Mouse (Mus musculus) B cell, adult 2 months (primary cell): ENCODE results near the gene Proser2.
A peak's percentile ranks its signal among the peaks of the same experiment; 100 is the strongest.

Source experiments
- DNase-seq, 2 experiments: peaks; one replicate each; pipeline ENCODE4 v3.0.0; 2022

Gene Proser2

GRCm38 (mm10) chr2:6129555-6130355 is at the start of gene Proser2:
Proser2 (minus strand) TSS chr2:6130211.
- peak; percentile 3 to 9 for DNase-seq

GRCm38 (mm10) chr2:6179749-6180117 is 49.7 kb upstream of the Proser2 start:
- no peak for DNase-seq

GRCm38 (mm10) chr2:6178901-6179748 is 49.1 kb upstream of the Proser2 start:
- no peak for DNase-seq

- DNase-seq = no peak
Measured at GRCm38 (mm10) chr2:6173013-6173412, 43.0 kb upstream of the Proser2 start.

DNA sequence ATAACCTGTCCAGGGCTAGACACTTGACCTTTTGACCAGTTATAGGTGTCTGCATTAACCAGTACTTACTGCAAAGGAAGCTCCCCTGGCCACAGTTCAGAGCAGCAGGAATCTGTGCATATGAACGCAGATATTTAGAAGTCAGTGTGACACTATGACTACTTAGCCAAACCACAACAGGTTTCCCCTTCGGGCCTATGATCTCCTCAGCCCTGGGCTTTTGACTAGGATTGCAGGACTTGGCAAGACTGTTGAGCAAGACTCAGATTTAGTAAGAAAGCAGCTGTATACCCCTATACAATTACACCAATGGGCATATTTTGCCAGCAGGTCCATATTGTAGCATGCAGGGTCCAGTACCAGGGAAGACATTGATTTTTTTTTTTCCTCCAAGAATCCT is 38.5 kb upstream of the Proser2 start:
- no peak for DNase-seq

- peak; percentile 71 to 74 for DNase-seq
Measured at GRCm38 (mm10) chr2:6167843-6168558, 38.0 kb upstream of the Proser2 start.

- no peak for DNase-seq
Measured at GRCm38 (mm10) chr2:6165771-6166170, 35.8 kb upstream of the Proser2 start.

DNA sequence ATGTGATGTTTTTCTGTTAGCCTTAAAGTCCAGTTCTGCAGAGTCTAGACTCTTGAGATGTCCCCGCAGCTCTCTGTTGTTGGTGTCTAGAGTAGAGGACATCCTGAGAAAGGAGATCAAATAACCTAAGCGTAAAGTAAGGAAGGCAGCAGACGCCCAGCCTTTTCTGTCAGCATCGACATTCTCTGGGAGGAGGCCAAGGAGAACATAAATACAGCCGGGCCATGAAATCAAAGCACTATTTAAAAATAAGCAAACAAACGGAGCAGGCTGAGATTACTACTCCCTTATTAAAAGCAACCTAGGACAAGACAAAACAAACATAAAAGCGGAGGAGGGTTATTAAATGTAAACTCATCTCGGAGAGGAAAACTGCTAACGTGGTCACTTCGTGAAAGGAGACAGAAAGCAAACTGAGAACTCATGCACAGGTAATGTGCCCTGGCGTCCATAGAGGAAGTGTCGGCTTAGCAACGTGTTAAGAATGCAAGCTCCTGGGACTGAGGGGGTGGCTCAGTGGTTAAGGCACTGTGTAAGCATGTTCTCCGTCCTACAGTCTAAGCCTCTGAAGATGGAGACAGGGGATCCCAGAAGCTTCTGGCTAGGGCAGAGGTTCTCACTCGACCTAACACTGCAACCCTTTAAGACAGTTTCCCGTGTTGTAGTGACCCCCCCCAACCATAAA is 34.7 kb upstream of the Proser2 start:
- no peak for DNase-seq

GRCm38 (mm10) chr2:6162366-6163040 is 32.5 kb upstream of the Proser2 start:
- DNase-seq = no peak

- DNase-seq = no peak
Measured at GRCm38 (mm10) chr2:6159735-6160134, 29.7 kb upstream of the Proser2 start.

DNA sequence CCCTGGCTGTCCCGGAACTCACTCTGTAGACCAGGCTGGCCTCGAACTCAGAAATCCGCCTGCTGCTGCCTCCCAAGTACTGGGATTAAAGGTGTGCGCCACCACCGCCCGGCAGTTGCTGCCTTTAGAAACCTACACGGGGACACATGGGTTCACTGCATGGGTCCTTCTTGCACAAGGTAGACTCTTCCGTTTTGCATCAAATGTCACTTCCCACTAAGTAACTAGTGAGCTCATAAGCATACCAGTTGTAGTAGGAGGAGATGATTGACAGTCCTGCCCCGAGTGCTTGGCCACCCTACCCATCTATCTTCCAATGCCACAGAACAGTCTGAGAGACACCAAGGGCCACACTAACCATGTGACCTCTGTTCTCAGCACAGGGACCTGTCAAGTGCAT is 29.2 kb upstream of the Proser2 start:
- DNase-seq = no peak

GRCm38 (mm10) chr2:6157635-6158034 is 27.6 kb upstream of the Proser2 start:
- DNase-seq = no peak

DNA sequence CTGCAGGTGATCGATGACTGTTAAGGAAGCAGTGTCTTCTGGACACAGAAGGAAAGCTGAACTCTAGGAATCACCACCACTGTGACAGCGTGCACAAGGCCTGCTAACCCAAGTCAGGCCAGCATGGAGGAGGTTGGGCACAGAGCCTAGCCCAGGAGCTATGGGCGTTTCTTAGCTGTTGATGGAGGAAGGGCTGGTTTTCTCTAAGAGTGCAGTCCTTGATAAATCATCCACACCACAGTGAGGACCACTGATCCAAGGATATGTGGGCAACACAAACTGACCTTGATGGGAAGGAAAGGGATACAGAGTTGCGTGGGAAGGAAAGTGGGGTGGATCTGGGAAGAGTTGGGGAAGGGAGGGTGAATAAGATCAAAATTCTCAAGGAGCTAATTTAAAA is 27.2 kb upstream of the Proser2 start:
- no peak for DNase-seq

DNA sequence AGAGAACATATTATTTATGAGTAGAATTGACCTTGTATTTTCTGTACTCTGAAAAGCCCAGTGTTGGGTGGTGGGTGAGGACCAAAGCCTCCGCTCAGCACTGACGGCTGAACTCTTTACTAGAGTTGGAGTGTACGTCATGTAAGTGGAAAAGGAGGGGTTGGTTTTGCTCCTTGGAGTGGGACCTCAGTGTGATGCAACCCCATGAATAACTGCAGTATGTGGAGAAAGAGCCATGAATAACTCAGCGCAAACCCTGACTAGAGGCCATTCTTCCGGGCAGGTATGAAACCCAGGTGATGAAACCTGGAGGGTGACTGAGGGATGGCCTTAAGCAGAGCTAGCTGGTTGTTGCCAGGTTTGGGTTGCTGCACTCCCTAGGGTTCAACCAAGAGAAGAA is 19.8 kb upstream of the Proser2 start:
- DNase-seq = no peak

- DNase-seq = no peak
Measured at GRCm38 (mm10) chr2:6146901-6147300, 16.9 kb upstream of the Proser2 start.

- DNase-seq = no peak
Measured at GRCm38 (mm10) chr2:6146257-6146656, 16.2 kb upstream of the Proser2 start.

GRCm38 (mm10) chr2:6145611-6146010 is 15.6 kb upstream of the Proser2 start:
- DNase-seq = no peak

DNA sequence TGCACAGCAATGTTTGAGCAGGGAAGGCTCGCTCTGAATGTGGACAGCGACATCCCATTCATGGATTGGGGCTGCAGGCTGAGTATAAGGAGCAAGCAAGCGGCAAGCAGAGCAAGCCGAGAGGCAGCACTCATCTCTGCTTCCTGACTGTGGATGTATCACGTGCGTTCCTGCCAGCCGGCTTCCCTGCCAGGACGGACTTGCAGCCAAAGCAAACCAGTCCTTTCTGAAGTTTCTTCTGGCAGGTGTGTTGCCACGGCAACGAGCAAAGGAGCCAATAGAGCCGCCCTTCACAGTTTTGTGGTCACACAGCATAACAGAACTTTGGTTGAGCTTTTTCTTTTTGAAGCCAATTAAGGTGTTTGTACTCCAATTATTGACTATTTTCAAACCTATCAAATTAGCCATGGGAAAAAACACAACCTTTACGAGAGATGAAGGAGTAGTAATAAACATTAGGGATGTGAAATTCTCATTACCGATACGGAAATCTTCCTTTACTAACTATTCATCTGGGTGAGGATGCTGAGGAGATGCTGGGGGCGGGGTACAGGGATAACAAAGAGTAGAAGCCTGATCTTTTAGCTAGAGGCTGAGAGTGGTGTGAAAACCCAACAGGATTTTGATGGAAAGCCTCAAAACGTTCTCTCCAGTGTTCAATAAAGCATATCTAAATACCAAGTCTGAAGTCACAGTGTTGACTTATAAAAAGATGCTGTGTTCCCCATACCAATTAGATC is 13.1 kb upstream of the Proser2 start:
- DNase-seq = no peak

- no peak for DNase-seq
Measured at GRCm38 (mm10) chr2:6140572-6141161, 10.7 kb upstream of the Proser2 start.

DNA sequence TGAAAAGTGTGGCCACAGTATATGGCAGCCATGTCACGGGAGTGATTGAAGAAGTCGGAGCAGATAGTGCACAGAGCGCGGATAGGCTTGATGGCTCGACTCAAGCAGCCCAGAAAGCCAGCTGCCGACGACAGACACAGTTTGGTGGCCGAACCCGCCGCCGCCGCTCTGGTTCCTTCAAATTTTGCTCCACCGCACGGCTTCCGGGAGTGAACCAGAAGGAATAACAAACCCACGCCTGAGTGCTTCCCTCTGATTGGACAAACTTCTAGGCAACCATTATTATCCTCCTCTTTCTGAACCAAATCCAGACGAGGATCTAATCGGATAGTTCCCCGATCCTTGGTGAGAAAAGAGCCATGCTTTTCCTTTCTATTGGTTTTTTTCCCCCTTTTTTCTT is 3.9 kb upstream of the Proser2 start:
- DNase-seq = no peak

DNA sequence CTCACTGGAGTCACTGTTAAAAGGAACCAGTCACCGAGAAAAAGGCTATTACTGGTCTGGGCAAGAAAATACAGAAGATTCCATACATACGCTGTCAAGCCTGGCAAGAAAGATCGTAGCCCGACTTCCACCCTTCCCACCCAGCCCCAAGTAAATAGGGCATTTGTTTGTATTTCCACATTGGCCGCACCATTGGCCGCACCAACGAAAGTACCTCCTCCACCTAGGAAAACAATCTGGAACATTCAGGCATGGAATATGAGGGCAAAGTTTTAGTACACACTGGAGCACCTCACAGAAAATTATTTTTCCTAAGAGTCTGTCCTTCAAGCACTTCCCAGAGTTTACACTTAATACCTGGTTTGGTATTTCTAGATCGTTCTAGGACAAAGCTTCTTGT is 1.1 kb downstream of the Proser2 start:
- DNase-seq = no peak
